Mouse (Mus musculus): ENCODE measurements around the gene Rae1. TPM values are rescaled to one million over a fixed set of nuclear protein-coding genes. Genes with fewer than 3 reads are reported as not detected.

The Rae1 gene
- polyA plus RNA-seq (2012; rRNA removed) (39.4 and 45.9 TPM in 2 replicates), polyA plus RNA-seq (2014; fragmentation: Nextera tagmentation; extraction: Ambion mirVana) (65.3 and 71.1 TPM in 2 replicates)

GRCm38 (mm10) chr2:172999630-173000284 is at the start of gene Rae1:
Gene Rae1 (plus strand): TSS chr2:173000117.
- TF ChIP-seq EP300 (IDR thresholded peaks at IDR 0.05; ENCODE audit: low read depth) (peak; percentile 32; the same call in 1 of the 2 replicates), CTCF (IDR thresholded peaks at IDR 0.05; ENCODE audit: low read depth) (peak; percentile 93)
- peaks cover 12 to 14% of the 10 kb centered on the region in 2 experiments; a peak in 3 of 4 replicates for H3K4me1 ChIP-seq (replicated peaks; ENCODE audit: control insufficient read depth in 2 of 2, insufficient read depth in 2 of 2, low read length in 1 of 2)
- peak within 1 kb of the TSS; percentile 82 to 91 for H3K4me3 ChIP-seq (ENCODE audit: insufficient read depth in 1 of 2, low read depth in 2 of 2, low read length in 2 of 2)
- DNase-seq (ENCODE audit: low read depth in 3 of 3, low spot score in 3 of 3) (peak; percentile 96 to 97 (median 97)), ATAC-seq (ENCODE audit: insufficient read depth) (peak; percentile 95)
- H3K9me3 ChIP-seq (ENCODE audit: control insufficient read depth, low read length) = no peaks in the 10 kb centered on the region
- peak within 1 kb of the TSS; percentile 70 for H3K9ac ChIP-seq (replicated peaks)
- H3K36me3 ChIP-seq (replicated peaks; ENCODE audit: control insufficient read depth, insufficient read depth, low read depth) = peaks cover 27% of the 10 kb centered on the region
- no peaks in the 10 kb centered on the region for H3K27me3 ChIP-seq (ENCODE audit: control insufficient read depth, insufficient read depth, low read length)
- H3K4me2 ChIP-seq (ENCODE audit: low read depth) = peak within 1 kb of the TSS; percentile 95
- peak within 1 kb of the TSS; percentile 87 for H3K27ac ChIP-seq
- WGBS (ENCODE audit: insufficient replicate concordance) = under 1% methylated on average over 45 of the region's 45 CpGs

GRCm38 (mm10) chr2:172950119-172950676 is 49.7 kb upstream of the Rae1 start:
- no peak for ATAC-seq (ENCODE audit: insufficient read depth)
- no peak for DNase-seq (ENCODE audit: low read depth in 3 of 3, low spot score in 3 of 3)
- H3K36me3 ChIP-seq (replicated peaks; ENCODE audit: control insufficient read depth, insufficient read depth, low read depth) = no peaks in the 10 kb centered on the region
- no peak overlapping the region for H3K9ac ChIP-seq (replicated peaks)
- no peaks in the 10 kb centered on the region for H3K9me3 ChIP-seq (ENCODE audit: control insufficient read depth, low read length)
- no peak overlapping the region for H3K4me2 ChIP-seq (ENCODE audit: low read depth)
- no peak overlapping the region for H3K4me3 ChIP-seq (ENCODE audit: insufficient read depth in 1 of 2, low read depth in 2 of 2, low read length in 2 of 2)
- no peak for TF ChIP-seq CTCF (IDR thresholded peaks at IDR 0.05; ENCODE audit: low read depth)
- no peak for TF ChIP-seq EP300 (IDR thresholded peaks at IDR 0.05; ENCODE audit: low read depth)
- H3K4me1 ChIP-seq (replicated peaks; ENCODE audit: control insufficient read depth in 2 of 2, insufficient read depth in 2 of 2, low read length in 1 of 2) = no peaks in the 10 kb centered on the region
- no peak overlapping the region for H3K27ac ChIP-seq
- H3K27me3 ChIP-seq (ENCODE audit: control insufficient read depth, insufficient read depth, low read length) = no peaks in the 10 kb centered on the region
- 55% methylated on average over 9 of the region's 9 CpGs for WGBS (ENCODE audit: insufficient replicate concordance)

GRCm38 (mm10) chr2:172950722-172951121 is 49.2 kb upstream of the Rae1 start:
- TF ChIP-seq EP300 (IDR thresholded peaks at IDR 0.05; ENCODE audit: low read depth) = no peak
- TF ChIP-seq CTCF (IDR thresholded peaks at IDR 0.05; ENCODE audit: low read depth) = no peak
- Histone ChIP-seq H3K4me3 (ENCODE audit: insufficient read depth in 1 of 2, low read depth in 2 of 2, low read length in 2 of 2) (no peak overlapping the region), H3K27ac (no peak overlapping the region), H3K4me1 (replicated peaks; ENCODE audit: control insufficient read depth in 2 of 2, insufficient read depth in 2 of 2, low read length in 1 of 2) (no peaks in the 10 kb centered on the region), H3K9ac (replicated peaks) (no peak overlapping the region), H3K4me2 (ENCODE audit: low read depth) (no peak overlapping the region), H3K36me3 (replicated peaks; ENCODE audit: control insufficient read depth, insufficient read depth, low read depth) (no peaks in the 10 kb centered on the region), H3K9me3 (ENCODE audit: control insufficient read depth, low read length) (no peaks in the 10 kb centered on the region), H3K27me3 (ENCODE audit: control insufficient read depth, insufficient read depth, low read length) (no peaks in the 10 kb centered on the region)
- WGBS (ENCODE audit: insufficient replicate concordance) = 38% methylated on average over 11 of the region's 11 CpGs
- ATAC-seq (ENCODE audit: insufficient read depth) = no peak
- DNase-seq (ENCODE audit: low read depth in 3 of 3, low spot score in 3 of 3) = no peak

GRCm38 (mm10) chr2:172951976-172952375 is 47.9 kb upstream of the Rae1 start:
- ATAC-seq (ENCODE audit: insufficient read depth) (no peak), DNase-seq (ENCODE audit: low read depth in 3 of 3, low spot score in 3 of 3) (no peak)
- H3K27me3 ChIP-seq (ENCODE audit: control insufficient read depth, insufficient read depth, low read length) = no peaks in the 10 kb centered on the region
- H3K4me3 ChIP-seq (ENCODE audit: insufficient read depth in 1 of 2, low read depth in 2 of 2, low read length in 2 of 2) = no peak overlapping the region
- H3K36me3 ChIP-seq (replicated peaks; ENCODE audit: control insufficient read depth, insufficient read depth, low read depth) = no peaks in the 10 kb centered on the region
- H3K9me3 ChIP-seq (ENCODE audit: control insufficient read depth, low read length) = no peaks in the 10 kb centered on the region
- no peak overlapping the region for H3K4me2 ChIP-seq (ENCODE audit: low read depth)
- H3K9ac ChIP-seq (replicated peaks) = no peak overlapping the region
- no peaks in the 10 kb centered on the region for H3K4me1 ChIP-seq (replicated peaks; ENCODE audit: control insufficient read depth in 2 of 2, insufficient read depth in 2 of 2, low read length in 1 of 2)
- no peak overlapping the region for H3K27ac ChIP-seq
- no peak for TF ChIP-seq EP300 (IDR thresholded peaks at IDR 0.05; ENCODE audit: low read depth)
- 0 out of 2 replicates have a peak, but pooled peaks have one; percentile 13 for TF ChIP-seq CTCF (IDR thresholded peaks at IDR 0.05; ENCODE audit: low read depth)
- WGBS (ENCODE audit: insufficient replicate concordance) = 60% methylated on average over 2 of the region's 2 CpGs

- DNase-seq (ENCODE audit: low read depth in 3 of 3, low spot score in 3 of 3) (no peak), ATAC-seq (ENCODE audit: insufficient read depth) (no peak)
- no peak overlapping the region for H3K4me3 ChIP-seq (ENCODE audit: insufficient read depth in 1 of 2, low read depth in 2 of 2, low read length in 2 of 2)
- no peaks in the 10 kb centered on the region for H3K36me3 ChIP-seq (replicated peaks; ENCODE audit: control insufficient read depth, insufficient read depth, low read depth)
- H3K27ac ChIP-seq = no peak overlapping the region
- peaks cover 2% of the 10 kb centered on the region for H3K9me3 ChIP-seq (ENCODE audit: control insufficient read depth, low read length)
- no peaks in the 10 kb centered on the region for H3K4me1 ChIP-seq (replicated peaks; ENCODE audit: control insufficient read depth in 2 of 2, insufficient read depth in 2 of 2, low read length in 1 of 2)
- TF ChIP-seq CTCF (IDR thresholded peaks at IDR 0.05; ENCODE audit: low read depth) (no peak), EP300 (IDR thresholded peaks at IDR 0.05; ENCODE audit: low read depth) (no peak)
- H3K4me2 ChIP-seq (ENCODE audit: low read depth) = no peak overlapping the region
- no peaks in the 10 kb centered on the region for H3K27me3 ChIP-seq (ENCODE audit: control insufficient read depth, insufficient read depth, low read length)
- H3K9ac ChIP-seq (replicated peaks) = no peak overlapping the region
- WGBS (ENCODE audit: insufficient replicate concordance) = 23% methylated on average over 5 of the region's 5 CpGs
These were observed 41.3 kb upstream of the Rae1 start for GRCm38 (mm10) chr2:172958579-172958978.

Data from liver, embryonic 14.5 days (tissue).